Mouse (Mus musculus): ENCODE measurements around the gene Fam25c.

- no peak for TF ChIP-seq CTCF (IDR thresholded peaks at IDR 0.05; ENCODE audit: low read depth)
- TF ChIP-seq EP300 (IDR thresholded peaks at IDR 0.05; ENCODE audit: low read depth): no peak
These were observed 48.2 kb upstream of the Fam25c start for GRCm38 (mm10) chr14:34403424-34403823.

All from liver, embryonic 14.5 days (tissue).